Mouse (Mus musculus) T-helper 17 cell (primary cell): ENCODE data around the gene Ndufs4.

Source experiments
- in situ Hi-C, 2 experiments: fragments of 300-600 bp; cut with MboI, MseI; formaldehyde crosslinking; loops; 1 replicate in 1 of 2; 2 replicates in 1 of 2; pipeline ENCODE4 v1.15.1; 2025; ENCODE audit warnings: high pct_unique_total_duplicates in 2 of 2

Ndufs4 gene

DNA sequence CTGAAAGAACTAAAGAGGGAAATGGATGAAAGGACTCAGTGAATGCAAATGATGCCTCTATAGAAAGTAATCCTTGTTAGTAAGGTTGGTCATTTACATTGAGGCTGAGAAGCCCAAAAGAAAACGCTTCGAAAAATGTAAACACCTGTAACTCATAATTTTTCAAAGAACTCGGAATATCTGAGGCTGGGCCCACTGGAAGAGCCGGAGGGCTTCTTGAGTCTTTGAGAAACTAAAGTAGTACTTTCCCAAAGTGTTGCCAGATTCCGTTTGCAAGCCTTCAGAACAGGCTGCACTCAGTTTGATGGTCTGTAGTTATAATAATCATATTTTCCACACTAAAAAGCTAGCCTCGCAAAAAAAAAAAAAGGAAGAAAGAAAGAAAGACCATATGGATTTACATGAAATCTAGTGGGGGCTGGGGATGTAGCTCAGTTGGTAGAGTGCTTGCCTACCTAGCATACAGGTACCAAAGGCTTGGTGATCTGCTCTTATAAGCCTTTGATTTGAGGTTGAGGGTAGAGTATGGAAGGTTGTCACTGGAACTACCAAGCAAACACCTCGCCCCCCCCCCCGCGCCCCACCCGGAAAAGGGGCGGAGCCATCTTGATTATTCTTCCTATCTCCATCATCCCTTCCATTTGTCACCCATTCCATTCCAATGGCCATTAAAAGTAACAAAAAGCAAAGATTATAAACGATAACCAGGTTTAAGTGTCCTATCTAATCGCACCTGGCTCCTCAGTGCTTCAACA lies at the start of gene Ndufs4:
TSS of gene Ndufs4 (minus strand) at position 48 of the 755 bp plus-strand sequence.
- in situ Hi-C loops, result no loop called here

DNA sequence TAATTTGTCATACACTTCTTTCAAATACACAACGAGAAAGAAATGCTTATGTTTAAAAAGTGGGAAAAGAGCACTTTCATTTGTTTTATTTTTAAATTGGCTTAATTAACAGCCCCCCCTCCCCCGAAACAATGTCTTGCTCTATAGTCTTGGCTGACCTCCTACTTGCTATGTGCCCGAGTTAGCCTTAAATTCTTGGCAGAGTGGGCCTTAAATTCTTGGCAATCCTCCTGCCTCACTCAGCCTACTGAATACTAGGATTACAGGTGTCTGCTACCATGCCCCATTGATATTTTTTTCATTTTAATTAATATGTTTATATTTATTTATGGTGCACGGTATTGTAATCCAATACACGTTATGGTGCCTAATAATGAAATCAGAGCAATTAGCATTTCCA lies 44.4 kb upstream of the Ndufs4 start:
- in situ Hi-C loops, result no loop called here

DNA sequence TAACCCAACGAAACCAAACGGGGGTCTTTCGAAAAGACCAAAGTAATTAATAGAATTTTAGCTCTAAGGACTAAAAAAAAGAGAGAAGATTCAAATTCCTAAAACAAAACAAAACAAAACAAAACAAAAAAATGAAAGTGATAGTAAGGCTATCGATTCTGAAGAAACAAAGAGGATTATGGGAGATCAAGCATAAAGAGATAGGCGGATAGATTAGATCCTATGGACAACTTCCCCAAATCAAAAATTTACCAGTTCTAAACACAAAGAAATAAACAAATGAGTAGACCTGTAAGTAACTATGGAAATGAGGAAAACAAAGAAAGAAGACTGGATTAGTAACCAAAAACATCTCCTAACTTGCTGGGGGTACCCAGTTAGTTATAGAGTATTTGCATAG lies 37.2 kb upstream of the Ndufs4 start:
- in situ Hi-C loops, result no loop called here

DNA sequence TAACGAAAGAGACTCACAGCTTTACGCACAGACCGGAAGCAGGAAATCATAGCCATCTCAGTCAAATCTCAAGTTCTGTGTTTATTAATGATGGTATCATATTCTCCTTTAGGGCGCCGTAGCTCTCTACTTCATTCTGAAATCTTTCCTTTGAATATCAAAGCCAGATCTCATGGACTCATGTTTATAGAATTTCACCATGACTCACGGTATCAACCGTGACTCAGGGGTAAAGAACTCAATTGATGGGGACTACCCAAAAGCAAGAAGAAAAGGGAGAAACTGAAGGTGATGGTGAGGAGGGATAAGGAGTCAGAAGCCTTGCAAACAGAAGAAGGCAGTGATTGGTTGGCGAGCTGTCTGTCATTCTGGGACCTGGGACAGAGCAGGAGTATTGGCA lies 32.2 kb upstream of the Ndufs4 start:
- in situ Hi-C loops, result no loop called here

DNA sequence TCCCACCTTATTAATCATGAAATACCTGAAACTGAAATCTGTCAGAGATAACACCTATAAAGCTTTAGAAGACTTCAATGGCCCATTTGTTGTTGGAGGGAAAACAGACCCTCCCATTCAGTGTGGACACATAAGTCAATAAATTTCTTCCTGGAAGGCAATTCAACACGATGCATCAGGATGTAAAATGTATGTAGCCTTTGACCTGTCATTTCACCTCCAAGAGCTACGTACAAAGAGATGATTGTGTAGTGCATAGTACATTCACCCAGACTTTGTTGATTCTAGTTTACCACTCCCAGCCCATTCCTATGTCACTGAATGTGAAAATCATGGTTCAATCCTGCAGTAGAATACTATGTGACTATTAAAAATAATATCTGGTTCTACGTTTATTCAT lies 31.3 kb upstream of the Ndufs4 start:
- in situ Hi-C loops, result no loop called here

DNA sequence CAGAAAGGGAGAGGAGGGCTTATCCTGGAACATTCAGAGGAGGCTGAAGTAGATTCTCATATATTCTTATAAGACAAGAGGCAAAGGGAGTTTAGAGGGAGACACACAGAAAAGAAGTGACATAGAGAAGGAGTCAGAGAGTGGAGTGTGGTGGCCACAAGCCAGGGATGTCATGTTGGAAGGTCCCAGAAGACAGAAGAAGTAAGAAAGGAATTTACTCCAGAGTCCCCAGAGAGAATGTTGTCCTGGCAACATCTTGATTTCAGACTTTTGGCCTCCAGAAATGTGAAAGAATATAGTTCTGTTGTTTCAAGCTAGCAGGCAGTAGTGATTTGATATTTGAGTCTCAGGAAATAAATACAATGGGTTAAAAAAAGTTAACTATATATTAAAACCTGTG lies 24.3 kb upstream of the Ndufs4 start:
- in situ Hi-C loops, result no loop called here

DNA sequence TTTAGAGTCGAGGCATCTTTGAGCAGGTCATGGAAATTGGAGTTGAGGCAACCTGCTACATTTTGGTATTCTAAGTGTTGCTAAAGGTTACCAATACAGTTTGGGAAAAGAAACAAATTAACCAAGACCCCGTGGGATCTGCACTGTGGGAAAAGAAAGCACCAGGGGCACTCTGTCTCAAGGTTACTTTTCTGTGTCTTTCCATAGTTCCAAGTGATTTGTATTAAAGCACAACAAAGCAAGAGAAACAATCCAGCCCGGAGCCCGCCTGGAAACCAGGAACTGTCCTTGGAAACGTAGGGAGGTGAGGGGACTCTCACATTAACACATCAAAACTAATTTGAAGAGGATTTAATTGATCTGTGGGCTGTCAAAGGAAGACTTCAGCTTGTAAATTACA lies 18.8 kb upstream of the Ndufs4 start:
- in situ Hi-C loops, result no loop called here

DNA sequence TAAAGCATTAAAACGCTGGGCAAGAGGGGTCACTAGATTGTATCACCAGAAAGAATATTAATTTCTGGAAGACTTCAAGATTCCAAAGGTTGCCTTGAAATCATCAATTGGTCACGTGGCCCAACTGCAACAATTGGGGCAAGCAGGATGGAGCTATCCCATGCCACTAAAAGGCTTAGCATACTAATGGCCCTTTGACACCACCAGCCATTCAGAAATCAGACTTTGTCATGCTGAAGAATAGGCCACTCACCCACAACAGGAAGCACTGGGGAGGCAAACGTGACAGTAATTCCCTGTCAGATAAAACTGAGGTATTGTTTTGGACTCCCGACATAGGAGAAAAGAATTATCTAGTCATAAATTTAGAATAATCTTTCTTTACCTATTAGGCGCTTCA lies 18.4 kb upstream of the Ndufs4 start:
- in situ Hi-C loops, result no loop called here

DNA sequence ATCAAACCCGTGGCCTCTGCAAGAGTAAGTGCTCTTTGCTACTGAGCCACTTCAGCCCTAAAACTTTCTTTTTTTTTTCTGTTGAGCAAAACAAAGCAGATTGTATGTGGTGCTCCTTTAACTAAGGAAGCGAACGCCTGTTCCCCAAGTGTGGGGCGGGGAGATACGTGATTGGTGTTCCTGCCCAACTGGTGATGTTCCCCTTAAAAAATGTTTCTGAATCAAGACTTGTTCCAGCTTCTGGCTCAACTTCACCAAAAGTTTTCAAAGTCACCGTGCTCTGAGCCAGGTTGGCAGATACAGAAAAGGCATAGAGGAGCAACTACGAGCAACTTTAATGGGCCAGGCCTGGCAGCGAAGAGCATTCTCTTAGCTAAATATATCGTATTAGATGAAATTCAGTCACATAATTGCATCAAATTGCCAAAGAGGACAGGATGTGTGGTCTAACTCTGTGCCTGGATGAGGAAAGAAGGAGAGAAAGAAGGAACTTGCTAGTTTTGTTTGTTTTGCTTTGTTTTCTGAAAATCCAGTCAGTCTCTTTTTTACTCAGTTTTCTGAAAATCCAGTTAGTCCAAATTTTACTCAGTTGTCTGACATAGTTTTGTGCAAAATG lies 17.1 kb upstream of the Ndufs4 start:
- in situ Hi-C loops, result no loop called here

DNA sequence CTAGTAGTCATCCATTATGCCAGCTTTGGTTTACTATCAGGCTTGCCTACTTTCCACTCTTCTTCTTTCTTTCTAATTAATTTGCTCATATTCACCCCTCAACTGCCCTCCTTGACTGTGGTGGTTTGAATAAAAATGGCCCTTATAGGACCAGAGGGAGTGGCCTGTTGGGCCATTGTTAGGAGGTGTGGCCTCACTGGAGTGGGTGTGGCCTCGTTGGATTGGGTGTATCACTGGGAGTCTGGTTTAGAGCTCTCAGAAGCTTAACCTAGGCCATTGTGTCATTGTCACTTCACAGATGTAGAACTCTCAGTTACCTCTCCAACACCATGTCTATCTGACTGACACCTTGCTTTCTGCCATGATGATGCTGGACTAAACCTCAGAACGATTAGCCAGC lies 10.8 kb upstream of the Ndufs4 start:
- in situ Hi-C loops, result no loop called here

DNA sequence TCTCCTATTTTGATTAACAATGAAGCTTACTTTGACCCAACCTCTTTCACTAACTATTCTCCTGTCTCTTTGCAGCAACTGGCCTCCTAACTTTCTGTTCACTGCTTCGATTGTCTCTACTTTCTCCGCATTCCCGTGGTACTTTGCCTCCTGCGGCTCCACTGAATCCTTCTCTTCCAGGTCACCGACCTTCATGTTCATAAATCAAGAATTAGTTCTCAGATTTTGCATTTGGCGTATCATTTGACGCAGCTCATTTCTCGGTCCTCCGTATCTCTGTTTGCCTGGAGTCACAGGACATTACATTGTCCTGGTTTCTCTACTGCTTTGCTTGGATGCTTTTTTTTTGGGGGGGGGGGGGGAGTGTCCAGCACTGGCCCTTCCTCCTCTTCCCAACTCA lies 9.2 kb upstream of the Ndufs4 start:
- in situ Hi-C loops, result no loop called here

DNA sequence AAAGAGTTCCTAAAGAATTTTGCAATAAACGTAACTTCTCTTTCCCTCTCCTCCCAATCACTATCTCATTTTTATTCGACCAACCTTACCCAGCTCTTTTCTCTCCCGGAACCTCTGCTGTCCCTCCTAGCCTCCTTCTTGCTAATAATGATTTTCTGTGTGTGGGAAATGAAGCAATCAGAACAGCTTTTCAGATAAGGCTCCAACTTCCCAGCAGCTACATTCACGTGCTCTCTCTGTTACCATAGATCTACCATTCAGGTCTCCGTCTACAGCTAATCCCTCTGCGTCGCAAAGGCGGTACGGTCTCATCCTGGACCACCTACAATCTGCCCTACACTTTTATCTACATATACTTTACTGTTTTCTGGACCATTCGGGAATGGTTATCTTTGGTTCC lies 8.8 kb upstream of the Ndufs4 start:
- in situ Hi-C loops, result no loop called here

DNA sequence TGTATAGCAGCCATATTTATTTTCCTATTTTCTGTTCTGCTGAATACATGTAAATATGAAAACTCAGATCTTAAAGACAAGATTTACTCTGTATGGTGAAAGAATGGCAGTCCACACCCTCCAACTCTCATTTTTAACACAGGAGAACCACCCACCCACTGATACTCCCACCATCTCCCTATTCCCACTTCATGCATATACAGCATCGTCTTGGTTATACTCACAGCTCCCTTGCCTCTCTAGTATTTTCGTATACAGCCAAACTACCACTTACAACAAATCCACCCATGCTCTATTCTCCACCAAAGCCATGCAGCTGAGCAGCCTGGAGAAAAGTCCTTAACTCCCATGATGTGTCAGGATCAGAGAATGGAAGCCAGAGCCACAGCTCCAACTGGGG lies 6.7 kb upstream of the Ndufs4 start:
- in situ Hi-C loops, result no loop called here

DNA sequence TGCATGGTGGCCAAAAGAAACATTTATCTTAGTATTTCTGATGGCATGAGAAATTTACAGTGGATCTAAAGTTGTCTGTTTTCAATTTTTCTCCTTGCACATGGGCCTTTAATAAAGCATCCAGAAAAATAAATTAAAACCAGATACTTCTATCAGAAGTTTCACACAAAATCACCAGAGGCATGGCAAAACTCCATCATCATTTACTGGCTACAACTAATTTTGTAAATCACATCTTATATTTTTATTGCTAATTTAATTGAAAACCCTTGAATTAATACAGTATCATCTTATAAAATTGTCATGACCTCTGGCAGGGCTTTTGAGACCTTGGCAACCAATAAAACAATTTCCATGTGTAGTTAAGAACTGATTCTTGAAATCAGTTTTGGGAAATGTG lies 4.4 kb upstream of the Ndufs4 start:
- in situ Hi-C loops, result no loop called here

DNA sequence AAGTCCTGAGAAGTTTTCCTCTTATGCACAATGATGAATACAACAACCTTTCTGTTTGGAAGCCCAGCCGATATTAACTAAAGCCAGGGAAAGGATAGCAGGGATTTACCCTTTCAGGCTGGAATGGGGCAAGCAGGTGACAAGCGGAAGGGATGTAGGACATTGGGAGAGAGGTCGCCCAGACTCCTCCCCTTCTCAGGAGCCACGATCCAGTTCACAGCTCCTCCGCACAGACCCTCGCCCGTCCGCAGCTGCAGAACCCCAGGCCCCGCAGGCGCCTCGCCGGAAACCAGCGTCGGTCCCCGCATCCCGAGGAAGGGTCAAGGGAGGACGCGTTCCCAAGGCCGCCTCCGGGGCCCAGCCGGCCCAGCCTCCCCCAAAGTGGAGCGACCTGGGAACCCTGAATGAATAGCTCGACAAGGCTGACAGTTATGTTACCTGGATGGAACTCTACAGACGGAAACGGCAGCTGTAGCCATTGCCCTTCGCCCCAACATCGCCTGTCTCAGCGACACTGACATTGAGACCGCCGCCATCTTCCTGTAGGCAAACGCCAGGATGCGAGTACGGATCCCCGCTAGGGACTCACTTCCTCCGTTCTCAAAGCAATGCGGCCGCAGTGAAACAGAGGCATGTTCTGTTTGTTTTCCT lies 412 bp downstream of the Ndufs4 start:
- in situ Hi-C loops, result no loop called here

DNA sequence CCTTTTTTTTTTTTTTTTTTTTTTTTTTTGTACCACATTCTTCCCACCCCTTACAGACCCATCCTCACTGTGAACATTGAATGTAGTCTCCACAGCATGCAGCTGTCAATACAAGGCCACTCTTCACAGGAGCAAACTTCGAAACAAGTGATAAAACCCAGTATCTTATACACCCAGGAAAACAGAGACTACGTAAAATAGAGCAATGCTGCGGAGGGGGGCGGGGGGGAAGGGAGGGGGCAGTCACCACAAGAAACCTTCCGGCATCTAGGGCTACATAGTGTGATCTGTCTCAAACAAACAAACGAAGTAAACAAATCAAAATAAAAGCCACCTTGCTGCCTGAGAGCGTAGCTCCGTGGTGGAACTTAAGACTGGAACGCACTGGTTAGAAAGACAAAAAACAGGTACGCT lies 977 bp downstream of the Ndufs4 start:
- in situ Hi-C loops, result no loop called here

DNA sequence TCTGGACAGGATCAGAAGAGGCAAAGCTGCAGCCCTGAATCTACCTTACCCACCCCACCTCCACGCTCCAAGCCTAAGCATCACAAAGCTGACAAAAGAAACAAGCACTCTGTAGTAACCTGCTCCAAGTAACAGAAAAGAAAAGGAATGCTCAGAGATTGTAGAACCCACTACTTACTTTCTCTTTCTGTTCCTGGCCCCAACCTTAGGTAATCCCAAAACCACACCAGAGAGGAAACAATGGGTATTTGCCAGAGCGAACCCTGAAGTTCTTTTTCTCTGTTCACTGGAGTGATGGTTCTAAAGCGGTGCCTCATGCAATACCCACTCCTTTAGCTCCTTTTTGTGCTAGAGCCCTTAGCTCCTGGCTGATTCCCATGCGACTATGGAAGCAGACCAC lies 11.5 kb downstream of the Ndufs4 start:
- in situ Hi-C loops, result no loop called here

DNA sequence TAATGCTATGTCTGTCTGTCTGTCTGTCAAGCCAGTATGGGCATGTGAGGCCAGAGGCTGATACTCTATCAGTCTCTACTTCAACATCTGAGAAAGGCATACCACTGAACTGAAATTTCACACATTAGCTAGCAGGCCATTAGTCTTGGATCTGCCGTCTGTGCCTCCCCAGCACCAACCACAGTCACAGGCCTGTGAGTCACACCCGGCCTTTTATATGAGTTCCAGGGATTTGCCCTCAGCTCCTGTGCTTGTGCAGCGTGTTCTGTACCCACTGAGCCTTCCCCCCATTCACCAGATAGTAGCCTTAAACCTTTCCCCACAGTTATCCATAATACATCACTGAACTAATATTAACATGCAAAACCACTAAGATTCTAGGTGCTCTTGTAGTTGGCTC lies 26.0 kb downstream of the Ndufs4 start:
- in situ Hi-C loops, result loop anchor here in 1 of 2 experiments (10.0 kb wide), 1 partner anchor 243 kb away; no protein-coding TSS in a partner anchor

DNA sequence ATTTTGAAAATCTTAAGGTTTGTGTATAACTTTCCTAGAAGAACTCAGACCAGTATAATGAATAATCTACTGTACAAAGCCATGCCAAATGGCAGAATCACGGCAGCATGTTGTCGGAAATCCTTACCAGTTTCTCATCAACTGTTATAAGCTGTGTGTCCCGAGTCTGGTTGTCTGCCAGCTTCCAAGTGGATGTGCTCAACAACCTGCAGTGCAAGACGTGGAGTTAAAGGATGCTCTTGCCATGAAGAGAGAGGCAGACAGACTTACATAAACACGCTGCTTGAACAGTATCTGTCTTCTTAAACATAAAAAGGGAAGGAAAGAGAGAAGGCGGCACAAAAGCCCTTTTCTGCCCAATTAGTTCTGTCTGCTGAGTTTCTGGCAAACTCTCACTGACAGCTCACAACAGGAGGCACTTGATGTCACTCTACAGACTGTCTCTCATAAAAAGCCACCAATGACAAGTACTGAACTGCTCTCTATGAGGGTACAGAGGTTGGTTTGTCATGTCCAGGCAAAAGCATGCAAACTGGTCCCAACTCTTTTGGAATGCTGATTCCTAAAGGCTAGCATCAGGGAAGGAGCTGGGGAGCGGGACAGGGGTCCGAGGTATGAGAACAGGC lies 36.6 kb downstream of the Ndufs4 start:
- in situ Hi-C loops, result no loop called here

DNA sequence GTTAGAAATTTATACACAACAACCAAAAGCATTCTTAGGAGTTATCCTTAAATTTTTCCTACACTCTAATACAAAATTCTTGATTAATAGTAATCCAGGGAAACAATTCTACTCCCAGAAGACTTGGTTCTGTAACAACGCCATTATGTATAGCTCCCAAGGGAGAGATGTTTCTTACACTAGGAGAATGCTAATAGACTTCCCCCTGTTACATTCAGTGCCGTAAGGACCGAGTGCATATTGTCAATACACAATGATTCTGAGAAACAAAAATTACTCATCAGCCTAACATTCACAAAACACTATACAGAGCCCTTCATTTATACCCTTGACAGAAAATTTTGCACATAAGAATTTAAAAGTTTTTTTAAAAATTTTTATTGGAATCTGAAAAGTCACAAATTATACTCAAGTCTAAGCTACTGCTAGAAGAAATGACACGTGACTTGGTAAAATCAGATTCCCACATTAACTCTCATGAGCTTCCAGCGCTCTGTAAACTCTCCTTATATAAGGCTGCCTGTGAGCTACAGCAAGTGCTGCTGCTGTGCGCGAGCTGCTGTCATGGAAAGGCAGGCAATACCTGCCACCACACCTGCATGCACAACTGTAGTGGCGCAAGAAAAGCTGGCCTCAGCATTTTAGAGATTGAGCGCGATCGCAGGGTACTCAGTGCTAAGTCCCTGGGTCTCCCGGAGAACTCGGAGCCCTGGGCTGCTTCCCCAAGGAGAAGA lies 42.9 kb downstream of the Ndufs4 start:
- in situ Hi-C loops, result no loop called here

DNA sequence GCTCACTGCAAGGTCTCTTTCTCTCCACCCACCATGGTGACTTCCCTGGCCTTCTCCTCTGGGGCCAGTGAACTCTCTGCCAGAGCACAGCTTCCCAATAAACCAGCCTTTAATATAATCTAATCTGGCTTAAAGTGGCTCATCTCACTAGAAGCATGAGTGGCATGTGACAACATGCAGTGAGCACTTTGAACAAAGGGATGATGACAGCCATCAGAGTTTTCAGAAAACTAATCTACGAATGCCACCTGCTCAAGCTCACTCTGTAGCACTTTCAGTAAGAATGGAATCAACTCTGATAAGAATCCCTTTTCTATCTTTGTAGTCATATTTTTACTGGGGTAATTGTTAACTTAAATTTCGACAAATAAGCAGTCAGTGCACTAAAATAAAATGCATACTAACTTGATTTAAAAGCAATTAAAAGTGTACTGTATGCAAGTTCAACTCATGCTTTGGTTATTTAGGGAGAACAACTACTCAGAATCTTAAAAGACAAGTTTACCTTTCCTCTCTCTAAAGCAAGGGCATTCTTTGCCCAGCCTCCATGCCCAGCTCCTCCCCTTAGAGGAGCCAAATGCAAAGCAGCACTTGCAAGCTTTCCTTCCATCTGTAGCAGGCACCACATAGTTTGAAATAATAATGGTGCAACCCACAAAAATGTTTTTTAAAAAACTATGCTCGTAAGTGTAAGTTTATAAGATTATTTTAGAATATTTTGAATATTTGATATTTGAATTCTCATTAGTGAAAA lies 43.7 kb downstream of the Ndufs4 start:
- in situ Hi-C loops, result no loop called here
